Mouse (Mus musculus) right cerebral cortex, postnatal 36 days (tissue): Measurements from ENCODE around the gene Cldn22.
"Not testable (repeated sequence)": the region's sequence is repeated elsewhere in the genome, so short reads cannot be mapped to it uniquely, and the experiment has no call there.

Source experiments
- DNase-seq, 2 experiments: peaks; one replicate each; pipeline ENCODE4 v3.0.0; 2022; ENCODE audit warnings: low spot score in 2 of 2, mixed read lengths in 1 of 2

The Cldn22 gene

GRCm38 (mm10) chr8:47824182-47824581 lies at the start of gene Cldn22:
Gene Cldn22 (plus strand): TSS chr8:47824482.
- no peak for DNase-seq

- DNase-seq, result no peak
Observed at GRCm38 (mm10) chr8:47777415-47777814, 46.9 kb upstream of the Cldn22 start.

- no peak for DNase-seq
Observed at GRCm38 (mm10) chr8:47779589-47779988, 44.7 kb upstream of the Cldn22 start.

DNA sequence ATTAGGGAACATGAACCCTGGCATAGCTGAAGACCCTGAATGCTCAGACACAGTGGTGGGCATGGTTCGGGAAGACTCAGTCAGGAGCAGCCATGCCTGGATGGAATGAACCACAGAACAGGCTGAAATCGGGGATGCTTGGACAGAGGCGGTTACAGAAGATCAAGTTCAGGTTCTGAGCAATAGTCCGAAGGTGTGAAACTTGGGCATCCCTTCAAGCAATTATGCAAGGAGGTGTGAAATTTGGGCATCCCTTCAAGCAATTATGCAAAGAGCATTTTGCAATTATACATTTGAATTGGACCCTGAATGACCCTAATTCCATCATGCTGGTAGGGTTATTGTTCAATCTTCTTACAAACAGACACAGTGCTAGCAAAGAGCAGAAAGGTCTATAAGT lies 42.4 kb upstream of the Cldn22 start:
- DNase-seq, result no peak

- DNase-seq, result peak; percentile 16 to 17
Observed at GRCm38 (mm10) chr8:47783544-47783943, 40.7 kb upstream of the Cldn22 start.

DNA sequence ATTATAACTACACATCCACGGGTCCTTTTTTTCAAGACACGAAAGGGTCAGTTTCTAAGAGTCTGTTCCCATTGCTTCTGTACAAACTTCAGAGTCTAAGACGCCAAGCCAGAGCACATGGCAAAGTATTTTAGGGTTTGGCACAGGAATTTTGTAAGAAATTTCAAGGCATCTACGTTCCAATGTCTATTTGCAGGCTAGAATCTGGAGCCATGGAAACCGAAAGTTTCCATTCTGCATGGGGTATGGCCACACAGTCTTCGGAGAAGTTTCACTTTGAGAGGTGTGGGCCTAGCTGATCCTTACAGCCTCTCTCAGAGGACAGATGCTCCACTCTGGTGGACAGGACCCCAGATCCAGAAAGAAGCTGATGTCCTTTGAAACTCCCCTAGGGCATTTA lies 40.3 kb upstream of the Cldn22 start:
- DNase-seq, result peak in 1 of 2 experiments; percentile 70

GRCm38 (mm10) chr8:47784436-47784835 lies 39.8 kb upstream of the Cldn22 start:
- no peak for DNase-seq

GRCm38 (mm10) chr8:47786323-47786722 lies 38.0 kb upstream of the Cldn22 start:
- no peak for DNase-seq

- no peak for DNase-seq
Observed at GRCm38 (mm10) chr8:47787705-47788104, 36.6 kb upstream of the Cldn22 start.

GRCm38 (mm10) chr8:47791986-47792385 lies 32.3 kb upstream of the Cldn22 start:
- DNase-seq, result no peak

DNA sequence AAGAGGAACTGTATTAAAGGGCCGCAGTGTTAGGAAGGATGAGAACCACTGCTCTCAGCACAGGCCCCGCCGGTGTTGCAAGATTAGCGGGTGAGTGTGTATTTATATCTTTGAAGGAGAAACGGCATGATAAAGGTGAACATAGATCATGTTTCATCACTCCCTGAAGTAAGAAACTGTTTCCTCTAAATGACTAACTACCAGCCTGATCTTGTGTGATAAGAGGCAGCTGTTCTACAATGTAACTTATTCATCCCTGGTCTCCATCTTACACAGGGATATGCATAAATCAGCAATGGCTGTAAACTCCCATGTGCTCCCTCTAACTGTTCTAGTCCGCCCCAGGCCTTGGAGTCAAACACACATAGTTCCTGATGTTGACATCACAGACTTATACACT lies 24.8 kb upstream of the Cldn22 start:
- no peak for DNase-seq

DNA sequence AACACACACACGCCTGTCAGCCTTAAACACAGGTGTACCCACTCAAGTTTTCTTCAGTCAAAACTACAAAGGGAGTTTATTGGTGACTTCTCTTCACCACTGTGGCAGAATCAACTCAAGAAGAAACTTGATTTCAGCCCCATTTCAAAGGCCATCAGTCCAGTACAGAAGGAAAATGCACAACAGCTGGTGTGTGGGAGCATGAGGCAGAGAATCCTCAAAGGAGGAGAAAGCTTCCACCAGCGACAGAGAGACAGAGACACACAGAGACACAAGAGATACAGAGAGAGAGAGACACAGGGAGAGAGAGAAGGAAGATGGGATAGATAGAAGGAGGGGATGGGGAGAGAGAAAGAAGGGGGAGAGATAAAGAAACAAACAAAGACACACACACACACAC lies 21.9 kb upstream of the Cldn22 start:
- no peak for DNase-seq

- no peak for DNase-seq
Observed at GRCm38 (mm10) chr8:47804262-47804661, 20.0 kb upstream of the Cldn22 start.

DNA sequence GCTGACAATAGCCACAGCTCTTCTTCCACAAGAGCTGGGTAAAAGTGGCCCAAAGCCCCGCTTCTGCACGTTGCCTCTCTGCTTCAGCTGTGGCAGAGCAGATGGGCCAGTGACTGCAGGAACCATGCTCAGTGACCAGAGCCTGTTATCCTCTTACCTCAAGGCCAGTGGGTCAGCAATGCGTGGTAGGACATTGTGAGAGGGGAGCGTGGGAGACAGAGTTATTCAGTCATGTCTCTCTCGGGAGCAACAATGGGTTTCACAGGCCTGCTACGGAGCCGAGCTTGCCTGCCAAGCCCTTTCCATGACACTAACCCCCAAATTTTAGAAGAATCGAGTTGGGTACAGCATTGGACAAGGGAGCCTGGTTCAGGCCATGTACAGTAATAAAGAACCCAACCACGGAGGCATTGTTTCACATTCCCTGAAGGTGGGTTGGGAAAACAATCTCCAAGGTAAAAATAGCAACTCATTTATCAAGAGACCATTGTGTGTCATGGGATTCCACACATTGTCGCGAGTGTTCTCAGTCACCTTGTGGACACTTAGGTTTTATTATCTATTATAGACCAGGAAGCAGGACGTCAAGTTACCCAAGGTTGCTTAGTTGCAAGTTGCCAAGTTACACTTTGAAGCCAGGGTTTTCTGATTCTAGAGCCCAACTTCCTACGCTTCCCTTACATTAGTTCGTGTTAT lies 14.2 kb upstream of the Cldn22 start:
- no peak for DNase-seq

DNA sequence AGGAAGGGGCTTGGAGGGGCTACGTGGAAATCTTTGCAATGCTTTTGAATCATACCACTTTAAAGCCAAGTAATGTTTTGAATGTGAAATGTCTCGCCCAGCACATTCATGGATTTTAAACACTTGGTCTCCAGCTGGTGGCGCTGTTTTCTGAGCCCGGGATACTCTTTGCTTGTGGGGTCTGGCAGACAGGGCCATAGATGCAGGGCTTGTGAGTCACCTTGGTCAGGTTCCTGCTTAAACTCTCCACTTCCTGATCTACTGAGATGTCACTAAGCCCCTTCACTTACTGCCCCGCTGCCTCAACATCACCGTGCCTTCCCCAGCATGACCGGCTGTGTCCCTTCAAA lies 13.6 kb upstream of the Cldn22 start:
- no peak for DNase-seq

DNA sequence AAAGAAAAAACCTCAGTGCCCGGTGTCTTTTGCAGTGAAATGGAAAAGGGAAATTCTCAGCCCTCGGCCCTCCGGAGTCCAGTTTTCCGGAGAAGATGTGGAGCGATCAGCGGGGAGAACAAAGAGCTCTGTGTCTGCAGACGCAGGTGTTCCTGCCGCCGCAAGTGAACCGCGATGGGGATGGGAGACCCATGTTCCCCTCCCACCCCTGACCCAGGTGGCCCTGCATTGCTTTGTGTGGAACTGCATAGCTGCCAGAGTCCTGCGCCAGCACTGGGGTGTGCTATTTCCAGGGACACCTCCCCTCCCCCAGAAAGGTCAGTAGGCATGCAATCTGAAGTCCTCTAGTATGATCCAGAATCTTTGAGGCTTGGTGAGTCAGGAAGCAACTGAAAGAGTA lies 13.1 kb upstream of the Cldn22 start:
- no peak for DNase-seq

- no peak for DNase-seq
Observed at GRCm38 (mm10) chr8:47819034-47819433, 5.2 kb upstream of the Cldn22 start.

DNA sequence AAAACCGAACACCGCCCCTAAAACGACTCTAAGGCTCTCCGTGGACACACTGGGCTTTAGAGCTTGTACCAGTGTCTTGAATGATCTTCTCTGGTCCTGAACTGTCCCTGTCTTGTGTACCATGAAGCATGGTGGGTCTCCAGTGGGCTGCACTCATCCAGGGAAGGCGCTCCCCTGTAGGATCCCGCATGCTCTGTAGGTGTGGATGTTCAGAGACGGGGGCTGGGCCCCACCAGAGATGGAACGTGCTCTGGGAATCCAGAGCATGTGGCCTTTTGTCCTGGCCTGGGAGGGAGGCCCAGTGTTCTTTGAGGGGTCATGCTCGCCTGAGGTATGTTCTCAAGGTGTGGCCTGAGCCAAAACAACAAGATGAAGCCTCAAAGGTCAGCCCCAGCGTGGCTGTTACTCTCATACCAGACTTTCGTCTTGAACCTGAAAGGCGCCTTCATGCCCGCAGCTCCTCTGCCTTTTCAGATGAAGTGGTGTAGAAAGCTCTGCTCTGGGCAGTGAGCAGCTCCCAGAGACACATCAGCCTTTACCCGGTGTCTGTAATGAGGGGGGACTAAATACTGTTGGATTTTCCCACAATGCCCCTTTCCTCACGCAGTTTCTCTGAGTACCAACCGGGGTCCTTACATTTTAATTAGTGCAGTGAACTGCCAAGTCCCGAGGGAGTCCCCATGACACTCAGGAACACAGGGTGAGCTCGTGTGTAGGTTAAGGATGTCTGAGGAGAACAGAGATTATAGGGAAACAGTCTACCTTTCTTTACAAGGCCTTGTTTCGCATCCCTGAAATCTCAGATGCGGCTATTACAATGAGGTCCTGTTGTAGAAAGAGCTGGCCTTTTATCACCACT lies 3.1 kb upstream of the Cldn22 start:
- DNase-seq, result no peak

DNA sequence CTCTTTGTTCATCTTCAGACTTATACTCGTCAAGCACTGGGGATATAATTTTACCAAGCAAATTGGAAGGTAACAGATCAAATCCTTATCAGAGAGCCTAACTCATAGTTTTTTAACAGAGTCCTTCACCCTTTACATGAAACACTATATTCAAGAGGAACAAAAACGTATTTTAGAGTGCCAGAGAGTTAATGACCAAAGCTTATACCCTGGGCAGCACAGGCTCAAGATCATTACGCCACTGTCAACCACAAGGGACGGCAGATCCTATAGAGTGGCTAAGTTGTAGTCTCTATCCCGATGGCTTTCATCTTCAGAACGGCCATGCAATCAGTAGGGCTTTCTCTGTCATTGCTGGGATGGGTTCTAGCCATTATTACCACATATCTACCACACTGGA lies 2.4 kb upstream of the Cldn22 start, which contains the start of gene Cldn24:
Cldn24 (plus strand) TSS at position 301 of the 400 bp plus-strand sequence.
- DNase-seq, result no peak

GRCm38 (mm10) chr8:47822541-47822940 lies 1.7 kb upstream of the Cldn22 start:
- DNase-seq, result not testable (repeated sequence)

- no peak for DNase-seq
Observed at GRCm38 (mm10) chr8:47823777-47824176, 505 bp upstream of the Cldn22 start.

DNA sequence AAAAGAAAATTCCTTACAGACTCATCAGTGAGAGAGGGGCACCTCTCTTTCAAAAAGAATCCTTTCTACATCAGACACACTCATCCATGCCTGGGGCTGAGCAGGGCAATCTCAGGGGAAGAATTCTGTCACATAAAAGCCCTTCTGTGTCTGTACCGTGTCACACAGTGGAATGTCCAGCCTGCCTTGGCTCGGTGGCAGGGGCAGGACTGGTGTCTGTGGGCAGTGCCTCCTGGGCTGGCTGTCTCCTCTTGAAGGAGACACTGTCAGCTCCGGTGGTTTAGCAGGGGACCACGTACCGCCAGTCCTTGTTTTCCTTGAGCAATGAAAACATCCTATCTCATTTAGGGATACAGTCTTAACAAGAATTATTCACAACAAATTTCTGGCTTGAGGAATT lies 1.3 kb downstream of the Cldn22 start:
- no peak for DNase-seq

DNA sequence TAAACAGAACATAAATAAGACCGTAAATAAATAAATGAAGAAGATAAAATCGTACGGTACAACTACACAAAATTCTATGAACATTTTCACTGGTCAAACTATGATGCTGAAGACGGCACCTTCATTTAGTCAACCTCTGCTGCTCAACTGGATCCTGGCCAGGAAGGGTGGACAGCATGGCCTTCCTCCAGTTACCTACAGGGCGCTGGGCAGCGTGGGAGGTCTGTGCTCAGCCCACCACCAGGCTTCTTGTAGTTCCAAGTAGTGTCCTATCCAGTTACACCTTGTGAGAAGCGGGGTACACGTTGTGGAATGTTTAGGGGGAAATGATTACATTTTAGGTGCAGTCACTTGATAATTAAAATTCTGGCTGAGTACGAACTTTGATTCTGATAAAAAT lies 2.6 kb downstream of the Cldn22 start:
- DNase-seq, result no peak
